Mouse (Mus musculus): ENCODE data around the gene Nck2. TPM values are rescaled to one million over a fixed set of nuclear protein-coding genes. Genes with fewer than 3 reads are reported as not detected.

Nck2 gene
- polyA plus RNA-seq, 1 experiment, result 39.1 TPM

- DNase-seq, result no peak
- Histone ChIP-seq H3K4me1 (ENCODE audit: control insufficient read depth, insufficient read depth, low read length) (peaks cover 17% of the 10 kb centered on the region), H3K4me3 (replicated peaks; ENCODE audit: extremely low read depth, low read depth, low read length) (no peak overlapping the region)
- WGBS, result 56% methylated on average over 11 of the region's 11 CpGs
- TF ChIP-seq CTCF (IDR thresholded peaks at IDR 0.05; ENCODE audit: insufficient read depth, low read length) (no peak), POLR2A (IDR thresholded peaks at IDR 0.05; ENCODE audit: borderline replicate concordance, extremely low read depth, low read depth, low read length) (no peak)
Observed at GRCm38 (mm10) chr1:43463941-43464682, 19.7 kb downstream of the Nck2 start.

DNA sequence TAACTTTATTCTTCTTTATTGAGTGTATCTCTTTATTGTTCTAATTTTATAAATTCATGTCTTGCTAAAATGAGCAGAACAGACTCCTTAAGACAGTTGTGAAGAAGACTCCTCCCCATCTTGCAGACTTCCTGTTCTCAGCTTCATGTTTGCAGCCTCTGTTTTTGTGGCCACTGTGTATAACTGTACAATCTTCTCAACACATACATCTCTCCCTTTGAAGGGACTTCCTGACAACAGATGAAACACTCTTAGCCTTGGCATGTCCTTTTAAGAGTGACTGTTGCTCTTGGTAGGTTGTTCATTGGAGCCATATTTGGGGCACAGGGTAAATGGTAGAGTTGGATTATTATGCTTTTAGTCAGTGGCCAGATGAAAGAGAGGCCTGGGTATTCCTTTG, 20.6 kb downstream of the Nck2 start:
- no peak for DNase-seq
- Histone ChIP-seq H3K4me1 (ENCODE audit: control insufficient read depth, insufficient read depth, low read length) (peaks cover 17% of the 10 kb centered on the region), H3K4me3 (replicated peaks; ENCODE audit: extremely low read depth, low read depth, low read length) (no peak overlapping the region)
- TF ChIP-seq CTCF (IDR thresholded peaks at IDR 0.05; ENCODE audit: insufficient read depth, low read length) (no peak), POLR2A (IDR thresholded peaks at IDR 0.05; ENCODE audit: borderline replicate concordance, extremely low read depth, low read depth, low read length) (no peak)

GRCm38 (mm10) chr1:43465957-43466624, 21.7 kb downstream of the Nck2 start:
- TF ChIP-seq CTCF (IDR thresholded peaks at IDR 0.05; ENCODE audit: insufficient read depth, low read length) (no peak), POLR2A (IDR thresholded peaks at IDR 0.05; ENCODE audit: borderline replicate concordance, extremely low read depth, low read depth, low read length) (no peak)
- no peak for DNase-seq
- H3K4me3 ChIP-seq (replicated peaks; ENCODE audit: extremely low read depth, low read depth, low read length), result no peak overlapping the region
- 81% methylated on average over 9 of the region's 9 CpGs for WGBS
- peaks cover 17% of the 10 kb centered on the region for H3K4me1 ChIP-seq (ENCODE audit: control insufficient read depth, insufficient read depth, low read length)

- Histone ChIP-seq H3K4me3 (replicated peaks; ENCODE audit: extremely low read depth, low read depth, low read length) (no peak overlapping the region), H3K4me1 (ENCODE audit: control insufficient read depth, insufficient read depth, low read length) (peaks cover 24% of the 10 kb centered on the region)
- TF ChIP-seq CTCF (IDR thresholded peaks at IDR 0.05; ENCODE audit: insufficient read depth, low read length) (no peak), POLR2A (IDR thresholded peaks at IDR 0.05; ENCODE audit: borderline replicate concordance, extremely low read depth, low read depth, low read length) (no peak)
- DNase-seq, result peak; percentile 23
- 43% methylated on average over 8 of the region's 8 CpGs for WGBS
Observed at GRCm38 (mm10) chr1:43467656-43468055, 23.3 kb downstream of the Nck2 start.

DNA sequence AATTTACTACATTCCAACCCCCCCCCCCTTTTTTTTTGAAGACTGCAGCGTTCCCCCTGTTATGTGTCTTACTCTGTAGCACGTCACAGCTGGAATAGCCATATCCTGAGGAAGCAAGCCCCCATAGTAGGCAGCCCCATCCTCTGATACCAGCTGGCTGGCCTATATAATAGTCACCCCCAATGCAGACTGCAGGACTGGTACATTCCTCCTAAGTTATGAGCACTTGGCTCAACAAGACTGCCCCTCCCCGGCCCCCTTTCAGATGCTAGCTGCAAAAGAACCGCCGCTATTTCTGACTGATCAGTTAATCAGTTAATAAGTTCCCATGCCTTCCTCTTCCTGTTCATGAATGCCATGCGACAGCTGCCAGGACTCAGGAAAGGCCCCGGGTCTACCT, 23.8 kb downstream of the Nck2 start:
- no peak overlapping the region for H3K4me3 ChIP-seq (replicated peaks; ENCODE audit: extremely low read depth, low read depth, low read length)
- TF ChIP-seq POLR2A (IDR thresholded peaks at IDR 0.05; ENCODE audit: borderline replicate concordance, extremely low read depth, low read depth, low read length) (no peak), CTCF (IDR thresholded peaks at IDR 0.05; ENCODE audit: insufficient read depth, low read length) (no peak)
- no peak for DNase-seq
- 42% methylated on average over 7 of the region's 7 CpGs for WGBS
- peaks cover 22% of the 10 kb centered on the region for H3K4me1 ChIP-seq (ENCODE audit: control insufficient read depth, insufficient read depth, low read length)

- H3K4me1 ChIP-seq (ENCODE audit: control insufficient read depth, insufficient read depth, low read length), result peaks cover 24% of the 10 kb centered on the region
- TF ChIP-seq POLR2A (IDR thresholded peaks at IDR 0.05; ENCODE audit: borderline replicate concordance, extremely low read depth, low read depth, low read length) (no peak), CTCF (IDR thresholded peaks at IDR 0.05; ENCODE audit: insufficient read depth, low read length) (no peak)
- 64% methylated on average over 3 of the region's 3 CpGs for WGBS
- no peak overlapping the region for H3K4me3 ChIP-seq (replicated peaks; ENCODE audit: extremely low read depth, low read depth, low read length)
- DNase-seq, result no peak
Observed at GRCm38 (mm10) chr1:43468978-43469377, 24.6 kb downstream of the Nck2 start.

GRCm38 (mm10) chr1:43470421-43471179, 26.2 kb downstream of the Nck2 start:
- no peak for DNase-seq
- H3K4me3 ChIP-seq (replicated peaks; ENCODE audit: extremely low read depth, low read depth, low read length), result no peak overlapping the region
- WGBS, result 83% methylated on average over 10 of the region's 10 CpGs
- TF ChIP-seq CTCF (IDR thresholded peaks at IDR 0.05; ENCODE audit: insufficient read depth, low read length) (no peak), POLR2A (IDR thresholded peaks at IDR 0.05; ENCODE audit: borderline replicate concordance, extremely low read depth, low read depth, low read length) (no peak)
- H3K4me1 ChIP-seq (ENCODE audit: control insufficient read depth, insufficient read depth, low read length), result peaks cover 28% of the 10 kb centered on the region

DNA sequence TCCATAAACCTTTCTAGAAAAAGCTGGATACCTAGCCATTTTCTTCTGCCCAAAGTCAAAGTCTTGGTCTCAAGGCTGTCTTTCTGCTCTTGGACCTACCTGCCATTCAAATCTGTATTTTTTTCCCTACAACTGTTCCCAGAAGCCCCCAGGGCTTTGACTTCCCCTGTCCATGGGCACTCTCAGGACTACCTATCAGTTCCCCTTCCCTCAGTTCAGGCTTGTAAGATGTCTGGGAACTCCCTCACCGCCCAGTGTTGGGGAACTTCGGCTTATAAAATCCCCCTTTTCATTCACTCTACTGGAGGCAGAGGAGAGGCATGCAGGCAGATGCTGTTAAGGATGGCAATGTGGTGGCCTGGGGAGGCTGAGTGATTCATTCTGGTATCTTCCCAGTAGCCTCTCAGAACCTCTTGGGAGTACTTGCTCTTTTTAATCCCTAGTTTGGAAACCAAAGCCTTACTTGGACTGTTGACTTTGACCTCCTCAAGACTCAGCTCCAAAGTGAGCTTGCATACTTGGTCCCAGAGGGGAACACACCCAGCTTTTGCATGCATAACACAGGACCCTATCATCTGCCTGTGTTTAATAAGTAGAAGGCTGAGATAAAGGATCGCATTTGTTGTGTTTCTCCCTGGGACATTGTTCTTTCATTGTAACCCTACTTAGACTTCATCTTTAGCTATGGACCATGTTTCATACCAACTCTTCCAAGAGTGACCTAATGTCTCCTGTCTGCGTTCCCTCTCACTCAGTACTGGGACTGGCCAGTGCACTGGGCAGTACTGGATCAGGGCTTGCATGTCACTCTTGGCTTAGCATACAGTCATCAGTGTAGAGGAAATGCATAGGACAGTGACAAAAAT, 27.0 kb downstream of the Nck2 start:
- TF ChIP-seq CTCF (IDR thresholded peaks at IDR 0.05; ENCODE audit: insufficient read depth, low read length) (no peak), POLR2A (IDR thresholded peaks at IDR 0.05; ENCODE audit: borderline replicate concordance, extremely low read depth, low read depth, low read length) (no peak)
- H3K4me3 ChIP-seq (replicated peaks; ENCODE audit: extremely low read depth, low read depth, low read length), result no peak overlapping the region
- WGBS, result 74% methylated on average over 4 of the region's 4 CpGs
- DNase-seq, result no peak
- H3K4me1 ChIP-seq (ENCODE audit: control insufficient read depth, insufficient read depth, low read length), result peaks cover 28% of the 10 kb centered on the region

Data from lung, adult 2 months (tissue).